Comparison of ENCODE assay signal across 8 mouse cellular contexts in the genomic region with DNA sequence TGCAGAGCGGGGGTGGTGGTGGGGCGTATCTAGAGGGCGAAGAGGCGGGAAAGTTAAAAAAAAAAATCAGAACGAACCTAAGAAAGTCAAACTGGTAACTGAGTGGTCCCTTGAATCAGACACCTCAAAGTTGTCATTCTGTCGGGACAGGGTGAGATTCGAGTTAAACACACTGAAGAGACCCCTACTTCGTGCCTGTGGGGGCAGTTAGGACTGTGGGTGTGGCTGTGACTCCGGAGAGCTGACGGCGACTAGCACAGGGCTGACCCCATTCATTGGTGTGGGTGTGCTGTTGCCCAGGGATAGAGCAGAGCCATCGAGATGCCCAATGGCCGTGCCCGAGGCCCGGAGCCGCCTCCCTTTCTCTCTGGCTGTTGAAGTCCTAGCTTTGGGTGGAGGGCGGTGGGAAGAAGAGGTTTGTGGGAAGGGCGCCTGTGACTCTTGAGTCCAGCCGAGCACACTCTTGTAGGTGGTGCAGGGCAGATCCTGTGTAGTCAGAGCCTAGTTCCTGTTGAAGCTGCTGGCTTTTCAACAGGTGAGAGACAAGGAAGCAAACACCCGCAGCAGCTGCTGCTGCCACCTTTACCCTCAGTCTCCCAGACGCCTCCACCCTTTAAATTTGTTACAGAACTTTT. TPM values are rescaled to one million over a fixed set of nuclear protein-coding genes. Genes with fewer than 3 reads are reported as not detected.
A peak's percentile ranks its signal among the peaks of the same experiment; 100 is the strongest.
DNase-seq lines count a peak whose midpoint lies in the region; ATAC-seq and TF ChIP-seq lines count a peak whose summit lies in the region.

No protein-coding gene starts in this region.

- H3K4me2 ChIP-seq in liver, embryonic 12.5 days = peak overlapping the region; percentile 84
- peak overlapping the region; percentile 96 for H3K4me2 ChIP-seq in stomach, embryonic 14.5 days (replicated peaks; ENCODE audit: low read depth, low read length)

- no peak for TF ChIP-seq CTCF in bone marrow, adult 2 months (IDR thresholded peaks at IDR 0.05; ENCODE audit: control insufficient read depth, insufficient read depth, low read length)

- peak; percentile 4 for DNase-seq in kidney, adult 11 months
- no peak for DNase-seq in kidney, adult 8-10 months
- DNase-seq in hindbrain, embryonic 10.5 days (ENCODE audit: low spot score) = peak; percentile 45
- no peak for DNase-seq in urinary bladder, postnatal 10 days (ENCODE audit: low spot score)
- no peak for DNase-seq in left cerebral cortex, postnatal 10 days (ENCODE audit: extremely low spot score in 1 of 2, low spot score in 2 of 2)

- intact Hi-C loops in left cerebral cortex, postnatal 10 days (cut with DNase I) = no loop called here

- no peak overlapping the region for H3K9ac ChIP-seq in liver, embryonic 12.5 days
- peak overlapping the region; percentile 36; the same call in 1 of the 2 replicates for H3K9ac ChIP-seq in stomach, embryonic 14.5 days (replicated peaks; ENCODE audit: low read depth, low read length)

- H3K27ac ChIP-seq in bone marrow, adult 2 months (ENCODE audit: control insufficient read depth, insufficient read depth, low read depth, low read length, poor library complexity) = no peak overlapping the region
- H3K27ac ChIP-seq in hindbrain, embryonic 10.5 days = peak overlapping the region; percentile 75
- no peak overlapping the region for H3K27ac ChIP-seq in liver, embryonic 12.5 days
- H3K27ac ChIP-seq in stomach, embryonic 14.5 days (ENCODE audit: low read length) = no peak overlapping the region

- H3K4me1 ChIP-seq in bone marrow, adult 2 months (ENCODE audit: control insufficient read depth, insufficient read depth, low read length) = no peaks in the 10 kb centered on the region; the same call in 1 of the 2 replicates
- H3K4me1 ChIP-seq in hindbrain, embryonic 10.5 days (replicated peaks) = peaks cover 37% of the 10 kb centered on the region
- peaks cover 9% of the 10 kb centered on the region for H3K4me1 ChIP-seq in liver, embryonic 12.5 days
- peaks cover 6% of the 10 kb centered on the region for H3K4me1 ChIP-seq in stomach, embryonic 14.5 days (ENCODE audit: control insufficient read depth, insufficient read depth, low read length)

- H3K36me3 ChIP-seq in hindbrain, embryonic 10.5 days = no peaks in the 10 kb centered on the region
- no peaks in the 10 kb centered on the region for H3K36me3 ChIP-seq in liver, embryonic 12.5 days
- no peaks in the 10 kb centered on the region for H3K36me3 ChIP-seq in stomach, embryonic 14.5 days (ENCODE audit: control insufficient read depth, insufficient read depth, low read length)

- WGBS in bone marrow, adult 2 months = 3% methylated on average over 21 of the region's 21 CpGs
- 1% methylated on average over 21 of the region's 21 CpGs for WGBS in hindbrain, embryonic 10.5 days
- WGBS in liver, embryonic 12.5 days (ENCODE audit: insufficient replicate concordance) = 2% methylated on average over 21 of the region's 21 CpGs
- 3% methylated on average over 21 of the region's 21 CpGs for WGBS in stomach, embryonic 14.5 days

- H3K27me3 ChIP-seq in hindbrain, embryonic 10.5 days (ENCODE audit: insufficient read depth, poor library complexity, severe bottlenecking) = peaks cover 70% of the 10 kb centered on the region
- peaks cover 61% of the 10 kb centered on the region for H3K27me3 ChIP-seq in liver, embryonic 12.5 days (replicated peaks)
- no peaks in the 10 kb centered on the region; the same call in none of the 2 replicates for H3K27me3 ChIP-seq in stomach, embryonic 14.5 days (ENCODE audit: control insufficient read depth, insufficient read depth, low read length)

- H3K9me3 ChIP-seq in hindbrain, embryonic 10.5 days = no peaks in the 10 kb centered on the region
- no peaks in the 10 kb centered on the region for H3K9me3 ChIP-seq in liver, embryonic 12.5 days (replicated peaks)
- no peaks in the 10 kb centered on the region for H3K9me3 ChIP-seq in stomach, embryonic 14.5 days (ENCODE audit: control insufficient read depth, low read depth, low read length)

- TF ChIP-seq POLR2A in bone marrow, adult 2 months (IDR thresholded peaks at IDR 0.05; ENCODE audit: borderline replicate concordance, control insufficient read depth, low read depth, low read length) = no peak; the same call in 1 of the 2 replicates

- peak overlapping the region; percentile 68 for H3K4me3 ChIP-seq in bone marrow, adult 2 months (replicated peaks; ENCODE audit: control insufficient read depth, low read depth, low read length)
- peak overlapping the region; percentile 77 for H3K4me3 ChIP-seq in hindbrain, embryonic 10.5 days
- H3K4me3 ChIP-seq in liver, embryonic 12.5 days = peak overlapping the region; percentile 56
- peak overlapping the region; percentile 47 for H3K4me3 ChIP-seq in stomach, embryonic 14.5 days (ENCODE audit: low read depth, low read length)

- ATAC-seq in liver, embryonic 12.5 days = no peak
- 0 out of 2 replicates have a peak, but pooled peaks have one; percentile 43 for ATAC-seq in stomach, embryonic 14.5 days (ENCODE audit: insufficient number of reproducible peaks, insufficient read depth, low FRiP score, low read depth)

RNA-seq across cellular contexts. Expression of a gene that starts 0.8 kb away (rescaled TPM):
- 0.63 and 3.7 TPM in 2 replicates for polyA plus RNA-seq in bone marrow, adult 2 months (2011; ENCODE audit: insufficient read depth, insufficient read length, low replicate concordance, missing spikeins)
- polyA plus RNA-seq in hindbrain, embryonic 10.5 days (2016; fragmentation: Nextera tagmentation; extraction: Ambion mirVana) = 2.5 and 3.6 TPM in 2 replicates
- polyA plus RNA-seq in liver, embryonic 12.5 days (2016; fragmentation: Nextera tagmentation; extraction: Ambion mirVana) = 0.63 and 0.68 TPM in 2 replicates
- polyA plus RNA-seq in stomach, embryonic 14.5 days (2014; fragmentation: Nextera tagmentation; extraction: Ambion mirVana) = 23.1 and 26.6 TPM in 2 replicates
- 1 to 10 TPM in 1 of 2 experiments, under 1 TPM in 1; 0.93 to 1.5 TPM for total RNA-seq in left cerebral cortex, postnatal 10 days (2021)

RNA-seq across cellular contexts. Expression of a gene that starts 35.3 kb away (rescaled TPM):
- polyA plus RNA-seq in bone marrow, adult 2 months (2011; ENCODE audit: insufficient read depth, insufficient read length, low replicate concordance, missing spikeins) = 0.70 and 0.92 TPM in 2 replicates
- 3.8 and 4.1 TPM in 2 replicates for polyA plus RNA-seq in hindbrain, embryonic 10.5 days (2016; fragmentation: Nextera tagmentation; extraction: Ambion mirVana)
- 0.39 and 0.69 TPM in 2 replicates for polyA plus RNA-seq in liver, embryonic 12.5 days (2016; fragmentation: Nextera tagmentation; extraction: Ambion mirVana)
- polyA plus RNA-seq in stomach, embryonic 14.5 days (2014; fragmentation: Nextera tagmentation; extraction: Ambion mirVana) = 4.8 and 6.2 TPM in 2 replicates
- total RNA-seq in left cerebral cortex, postnatal 10 days (2021) = 10 to 100 TPM; 16.8 to 19.2 TPM

Comparison
In these comparisons a context has a peak if more than half of its experiments do, and no peak if none do; other contexts are left out.
1. DNase-seq: peak in kidney, adult 11 months (single experiment) and hindbrain, embryonic 10.5 days (single experiment); none in kidney, adult 8-10 months (0 of 2), urinary bladder, postnatal 10 days (single experiment) and left cerebral cortex, postnatal 10 days (0 of 2).
2. Peak in every context shown above with its lines, with median percentiles within 50 percentile points of each other: H3K4me3 ChIP-seq.